Mouse (Mus musculus): ENCODE results near the gene Heatr5b. TPM values are rescaled to one million over a fixed set of nuclear protein-coding genes. Genes with fewer than 3 reads are reported as not detected.

The Heatr5b gene
- polyA plus RNA-seq, 1 experiment from 2014 or later: 20.5 TPM

DNA sequence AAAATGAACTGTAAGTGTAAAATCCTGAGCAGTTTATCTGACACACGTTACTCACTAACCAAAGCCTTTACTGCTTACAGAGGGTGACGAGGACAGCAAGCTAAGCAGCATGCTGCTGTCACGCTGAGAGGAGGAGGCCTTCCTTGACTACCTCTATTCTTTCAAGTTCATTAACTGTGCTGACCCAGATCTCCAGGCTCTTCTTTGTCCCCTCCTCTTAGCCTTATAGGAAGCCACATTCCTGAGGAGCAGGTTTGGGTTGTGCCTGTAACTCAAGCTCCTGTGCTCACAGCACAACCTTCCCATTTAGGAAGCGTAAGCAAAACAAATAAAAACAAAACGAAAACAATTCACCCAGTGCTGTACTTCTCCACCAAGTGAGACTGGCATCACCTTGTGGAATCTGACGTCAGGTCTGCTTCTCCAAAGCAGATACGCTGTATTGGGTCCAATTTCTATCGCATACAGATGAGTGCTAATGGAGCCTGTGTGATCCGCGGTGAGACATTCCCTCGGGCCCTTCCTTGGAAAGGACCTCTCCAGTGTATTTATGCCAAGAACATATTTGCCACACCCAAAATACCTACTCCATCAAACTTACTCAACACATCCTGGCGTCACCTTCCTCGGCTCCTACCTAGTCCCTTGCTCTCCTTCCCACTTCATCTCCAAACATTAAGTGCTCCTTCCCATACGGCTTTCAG lies 108.3 kb downstream of the Heatr5b start:
- no peak for ATAC-seq
- WGBS: 76% methylated on average over 14 of the region's 14 CpGs
- Histone ChIP-seq H3K36me3 (ENCODE audit: control insufficient read depth, insufficient read depth, low read length) (no peaks in the 10 kb centered on the region), H3K27ac (ENCODE audit: low read length) (no peak overlapping the region), H3K4me1 (ENCODE audit: control insufficient read depth, insufficient read depth, low read length) (peaks cover 5% of the 10 kb centered on the region), H3K9ac (ENCODE audit: low read depth, low read length) (no peak overlapping the region), H3K27me3 (ENCODE audit: control insufficient read depth, insufficient read depth, low read depth, low read length) (no peaks in the 10 kb centered on the region), H3K4me2 (ENCODE audit: low read length) (no peak overlapping the region), H3K9me3 (replicated peaks; ENCODE audit: control insufficient read depth, low read length, poor library complexity, severe bottlenecking) (no peaks in the 10 kb centered on the region), H3K4me3 (ENCODE audit: low read depth, low read length) (no peak overlapping the region)

DNA sequence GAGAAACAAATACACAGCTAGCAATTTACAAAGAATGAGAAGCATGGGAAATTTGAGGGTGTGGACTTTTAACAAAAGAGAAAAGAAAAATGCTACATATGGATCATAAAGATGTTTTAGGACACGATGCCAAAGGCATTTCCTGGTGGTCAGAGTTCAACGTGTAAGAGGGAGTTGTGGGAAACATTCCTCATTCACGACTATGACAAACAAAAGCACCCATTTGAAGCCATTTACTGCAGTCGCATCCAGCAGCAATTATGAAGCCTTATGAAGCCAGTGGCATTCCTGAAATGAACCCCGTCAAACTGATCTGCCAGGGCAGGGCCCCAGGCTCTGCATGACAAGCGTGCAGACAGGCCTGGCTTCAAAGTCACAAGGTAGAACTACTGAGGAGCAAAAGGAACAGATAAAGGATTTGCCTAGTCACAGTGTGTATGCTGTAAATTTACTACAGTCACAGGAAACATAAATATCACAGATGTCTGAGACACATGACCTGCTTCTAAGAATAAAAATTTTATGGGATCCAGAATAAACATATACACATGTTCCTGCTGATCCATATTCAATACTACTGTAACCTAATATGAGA lies 110.6 kb downstream of the Heatr5b start:
- H3K27ac ChIP-seq (ENCODE audit: low read length): no peak overlapping the region
- H3K4me3 ChIP-seq (ENCODE audit: low read depth, low read length): no peak overlapping the region
- no peak overlapping the region for H3K4me2 ChIP-seq (ENCODE audit: low read length)
- no peaks in the 10 kb centered on the region for H3K9me3 ChIP-seq (replicated peaks; ENCODE audit: control insufficient read depth, low read length, poor library complexity, severe bottlenecking)
- no peak for ATAC-seq
- no peaks in the 10 kb centered on the region for H3K4me1 ChIP-seq (ENCODE audit: control insufficient read depth, insufficient read depth, low read length)
- 78% methylated on average over 6 of the region's 6 CpGs for WGBS
- no peaks in the 10 kb centered on the region for H3K36me3 ChIP-seq (ENCODE audit: control insufficient read depth, insufficient read depth, low read length)
- no peak overlapping the region for H3K9ac ChIP-seq (ENCODE audit: low read depth, low read length)
- H3K27me3 ChIP-seq (ENCODE audit: control insufficient read depth, insufficient read depth, low read depth, low read length): no peaks in the 10 kb centered on the region

DNA sequence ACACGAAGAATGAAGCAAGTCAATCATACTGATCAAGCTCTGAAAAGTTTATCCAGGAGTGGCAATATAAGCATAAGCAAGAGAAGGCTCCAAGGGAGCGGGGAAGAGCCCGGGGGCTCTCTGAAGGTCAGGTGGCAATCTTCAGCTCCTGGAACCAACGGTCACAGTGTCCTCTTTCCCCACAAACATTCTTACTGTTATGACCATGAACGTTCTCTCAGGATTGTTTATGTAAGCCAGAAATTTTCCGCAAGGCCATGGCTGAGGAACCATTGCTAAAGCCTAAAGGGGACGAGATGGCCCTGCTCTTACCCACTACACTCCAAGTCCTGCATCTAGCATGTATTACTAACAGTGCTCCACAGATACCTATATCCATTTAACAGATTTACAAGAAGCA lies 113.5 kb downstream of the Heatr5b start:
- Histone ChIP-seq H3K4me2 (ENCODE audit: low read length) (no peak overlapping the region), H3K36me3 (ENCODE audit: control insufficient read depth, insufficient read depth, low read length) (peaks cover 4% of the 10 kb centered on the region), H3K9me3 (replicated peaks; ENCODE audit: control insufficient read depth, low read length, poor library complexity, severe bottlenecking) (0 out of 2 replicates have a peak, but pooled peaks cover 3% of the 10 kb centered on the region), H3K27ac (ENCODE audit: low read length) (no peak overlapping the region), H3K27me3 (ENCODE audit: control insufficient read depth, insufficient read depth, low read depth, low read length) (no peaks in the 10 kb centered on the region), H3K9ac (ENCODE audit: low read depth, low read length) (no peak overlapping the region), H3K4me1 (ENCODE audit: control insufficient read depth, insufficient read depth, low read length) (no peaks in the 10 kb centered on the region), H3K4me3 (ENCODE audit: low read depth, low read length) (no peak overlapping the region)
- WGBS: 95% methylated on average over 7 of the region's 7 CpGs
- no peak for ATAC-seq

DNA sequence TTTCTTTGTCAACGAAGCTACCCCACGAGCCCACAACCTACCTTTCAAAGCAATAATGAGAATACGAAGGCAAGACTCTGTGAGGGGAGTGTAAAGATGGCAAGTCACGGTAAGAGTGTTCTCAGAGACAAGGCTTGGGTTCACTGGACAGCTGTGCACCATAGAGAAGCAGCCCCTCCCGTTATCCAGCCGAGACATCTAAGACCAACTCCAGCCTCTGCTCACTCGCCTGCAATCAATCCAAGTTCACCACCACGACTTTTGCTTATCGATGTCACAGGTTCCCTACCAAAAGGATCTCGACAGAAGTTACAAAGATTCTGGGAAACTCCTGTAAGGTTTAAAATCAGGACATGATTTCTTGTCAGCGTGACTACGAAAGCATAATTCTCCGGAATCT lies 116.1 kb downstream of the Heatr5b start:
- H3K4me2 ChIP-seq (ENCODE audit: low read length): no peak overlapping the region
- H3K4me3 ChIP-seq (ENCODE audit: low read depth, low read length): no peak overlapping the region
- H3K4me1 ChIP-seq (ENCODE audit: control insufficient read depth, insufficient read depth, low read length): no peaks in the 10 kb centered on the region
- ATAC-seq: no peak
- H3K9me3 ChIP-seq (replicated peaks; ENCODE audit: control insufficient read depth, low read length, poor library complexity, severe bottlenecking): 0 out of 2 replicates have a peak, but pooled peaks cover 3% of the 10 kb centered on the region
- WGBS: 98% methylated on average over 13 of the region's 13 CpGs
- no peak overlapping the region for H3K9ac ChIP-seq (ENCODE audit: low read depth, low read length)
- H3K27me3 ChIP-seq (ENCODE audit: control insufficient read depth, insufficient read depth, low read depth, low read length): no peaks in the 10 kb centered on the region
- no peak overlapping the region for H3K27ac ChIP-seq (ENCODE audit: low read length)
- peaks cover 4% of the 10 kb centered on the region for H3K36me3 ChIP-seq (ENCODE audit: control insufficient read depth, insufficient read depth, low read length)

- no peak for ATAC-seq
- Histone ChIP-seq H3K4me3 (ENCODE audit: low read depth, low read length) (no peak overlapping the region), H3K9me3 (replicated peaks; ENCODE audit: control insufficient read depth, low read length, poor library complexity, severe bottlenecking) (no peaks in the 10 kb centered on the region), H3K9ac (ENCODE audit: low read depth, low read length) (no peak overlapping the region), H3K4me2 (ENCODE audit: low read length) (no peak overlapping the region), H3K4me1 (ENCODE audit: control insufficient read depth, insufficient read depth, low read length) (no peaks in the 10 kb centered on the region), H3K27me3 (ENCODE audit: control insufficient read depth, insufficient read depth, low read depth, low read length) (no peaks in the 10 kb centered on the region), H3K36me3 (ENCODE audit: control insufficient read depth, insufficient read depth, low read length) (no peaks in the 10 kb centered on the region), H3K27ac (ENCODE audit: low read length) (no peak overlapping the region)
- 87% methylated on average over 2 of the region's 2 CpGs for WGBS
Measured at GRCm38 (mm10) chr17:78710258-78710657, 124.9 kb downstream of the Heatr5b start.

- no peak for ATAC-seq
- Histone ChIP-seq H3K4me1 (ENCODE audit: control insufficient read depth, insufficient read depth, low read length) (no peaks in the 10 kb centered on the region), H3K27me3 (ENCODE audit: control insufficient read depth, insufficient read depth, low read depth, low read length) (no peaks in the 10 kb centered on the region), H3K9ac (ENCODE audit: low read depth, low read length) (no peak overlapping the region), H3K36me3 (ENCODE audit: control insufficient read depth, insufficient read depth, low read length) (no peaks in the 10 kb centered on the region), H3K9me3 (replicated peaks; ENCODE audit: control insufficient read depth, low read length, poor library complexity, severe bottlenecking) (no peaks in the 10 kb centered on the region), H3K4me2 (ENCODE audit: low read length) (no peak overlapping the region), H3K27ac (ENCODE audit: low read length) (no peak overlapping the region), H3K4me3 (ENCODE audit: low read depth, low read length) (no peak overlapping the region)
- 87% methylated on average over 7 of the region's 7 CpGs for WGBS
Measured at GRCm38 (mm10) chr17:78708422-78708821, 126.7 kb downstream of the Heatr5b start.

- Histone ChIP-seq H3K27ac (ENCODE audit: low read length) (no peak overlapping the region), H3K4me2 (ENCODE audit: low read length) (no peak overlapping the region)
Measured at GRCm38 (mm10) chr17:78702988-78703387, 132.2 kb downstream of the Heatr5b start.

More at GRCm38 (mm10) chr17:78702988-78703387, 132.2 kb downstream of the Heatr5b start:
- 96% methylated on average over 7 of the region's 7 CpGs for WGBS
- Histone ChIP-seq H3K9me3 (replicated peaks; ENCODE audit: control insufficient read depth, low read length, poor library complexity, severe bottlenecking) (no peaks in the 10 kb centered on the region), H3K27me3 (ENCODE audit: control insufficient read depth, insufficient read depth, low read depth, low read length) (no peaks in the 10 kb centered on the region), H3K4me1 (ENCODE audit: control insufficient read depth, insufficient read depth, low read length) (no peaks in the 10 kb centered on the region), H3K9ac (ENCODE audit: low read depth, low read length) (no peak overlapping the region), H3K4me3 (ENCODE audit: low read depth, low read length) (no peak overlapping the region), H3K36me3 (ENCODE audit: control insufficient read depth, insufficient read depth, low read length) (no peaks in the 10 kb centered on the region)
- no peak for ATAC-seq

Other genes starting within 250 kb of the Heatr5b start
- gene Strn, start 98.2 kb downstream of the Heatr5b start, polyA plus RNA-seq (2015; fragmentation: Nextera tagmentation; extraction: Ambion mirVana): 5.9 and 6.3 TPM in 2 replicates
- 50.9 and 51.6 TPM in 2 replicates for gene Gpatch11, start 203 bp upstream of the Heatr5b start, polyA plus RNA-seq (2015; fragmentation: Nextera tagmentation; extraction: Ambion mirVana)
- gene Eif2ak2, start 47.2 kb upstream of the Heatr5b start, polyA plus RNA-seq (2015; fragmentation: Nextera tagmentation; extraction: Ambion mirVana): 2.0 and 2.4 TPM in 2 replicates
- 0.16 and 0.27 TPM in 2 replicates for gene Sult6b1, start 71.6 kb upstream of the Heatr5b start, polyA plus RNA-seq (2015; fragmentation: Nextera tagmentation; extraction: Ambion mirVana)
- gene Cebpzos, start 81.1 kb upstream of the Heatr5b start, polyA plus RNA-seq (2015; fragmentation: Nextera tagmentation; extraction: Ambion mirVana): 105 and 113 TPM in 2 replicates
- gene Cebpz, start 101.7 kb upstream of the Heatr5b start, polyA plus RNA-seq (2015; fragmentation: Nextera tagmentation; extraction: Ambion mirVana): 38.0 and 45.8 TPM in 2 replicates
- 66.3 and 68.0 TPM in 2 replicates for gene Ndufaf7, start 101.8 kb upstream of the Heatr5b start, polyA plus RNA-seq (2015; fragmentation: Nextera tagmentation; extraction: Ambion mirVana)
- 9.8 and 10.3 TPM in 2 replicates for gene Prkd3, start 185.5 kb upstream of the Heatr5b start, polyA plus RNA-seq (2015; fragmentation: Nextera tagmentation; extraction: Ambion mirVana)
- 27.3 and 28.8 TPM in 2 replicates for gene Qpct, start 216.5 kb upstream of the Heatr5b start, polyA plus RNA-seq (2015; fragmentation: Nextera tagmentation; extraction: Ambion mirVana)

All from midbrain, embryonic 16.5 days (tissue).